Mouse (Mus musculus) spleen, postnatal 4 days (tissue): ENCODE measurements around the gene Sucla2.

ENCODE experiments used
- DNase-seq, 2 experiments: peaks; one replicate each; pipeline ENCODE4 v3.0.0; 2022; ENCODE audit warnings: low spot score in 2 of 2

Sucla2 gene

DNA sequence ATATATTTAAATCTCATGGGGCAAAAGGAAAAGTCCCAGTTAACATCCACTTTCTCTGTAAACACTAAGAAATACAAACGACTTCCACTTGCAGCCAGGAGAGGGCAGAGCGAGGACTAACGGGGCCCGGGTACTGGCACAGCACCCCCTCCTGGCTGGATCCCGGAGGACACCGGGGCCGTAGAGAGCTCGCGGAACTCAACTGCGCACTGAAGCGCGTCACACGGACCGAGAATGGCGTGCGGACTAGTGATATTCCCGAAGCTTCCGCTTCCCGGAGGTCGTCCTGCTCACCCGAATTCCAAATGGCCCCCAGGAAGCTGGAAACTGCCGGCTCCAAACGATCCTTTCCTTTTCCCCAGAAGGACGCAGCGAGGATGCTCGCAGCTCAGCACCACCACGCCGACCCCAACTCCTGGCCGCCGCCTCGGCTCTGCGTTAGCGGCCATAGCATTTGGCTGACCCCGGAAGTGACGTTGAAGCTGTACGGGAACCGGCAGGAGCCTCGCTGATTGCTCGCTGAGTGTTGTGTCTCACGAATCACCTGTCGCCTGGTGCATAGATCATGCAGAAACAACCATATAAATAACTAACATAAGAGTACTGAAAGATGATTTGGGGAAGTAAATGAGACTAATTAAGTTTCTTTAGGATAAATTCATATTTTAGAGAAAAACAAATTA, at the start of gene Sucla2:
TSS of gene Sucla2 (plus strand) at position 554 of the 683 bp plus-strand sequence.
- DNase-seq = peak; percentile 91 to 97

DNA sequence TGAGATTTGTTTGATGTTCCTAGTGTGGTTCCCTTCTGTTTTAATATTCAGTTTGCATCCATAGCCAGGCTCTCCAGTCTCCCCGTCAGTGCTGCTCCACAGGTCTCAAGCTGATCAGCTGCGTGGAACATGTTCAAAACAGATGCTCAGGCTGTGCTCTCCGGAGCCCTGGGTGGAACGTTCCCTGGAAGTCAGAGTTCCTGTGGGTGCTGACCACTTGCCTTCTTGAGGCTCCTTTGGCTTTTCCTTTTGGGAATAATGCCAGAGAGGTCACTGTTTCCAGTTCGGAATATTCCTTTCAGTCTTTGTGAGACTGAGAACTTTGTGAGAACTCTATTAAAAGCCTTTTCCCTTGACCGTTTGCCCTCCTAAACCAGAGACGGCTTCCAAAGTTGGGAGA, 49.6 kb upstream of the Sucla2 start:
- DNase-seq = no peak

DNA sequence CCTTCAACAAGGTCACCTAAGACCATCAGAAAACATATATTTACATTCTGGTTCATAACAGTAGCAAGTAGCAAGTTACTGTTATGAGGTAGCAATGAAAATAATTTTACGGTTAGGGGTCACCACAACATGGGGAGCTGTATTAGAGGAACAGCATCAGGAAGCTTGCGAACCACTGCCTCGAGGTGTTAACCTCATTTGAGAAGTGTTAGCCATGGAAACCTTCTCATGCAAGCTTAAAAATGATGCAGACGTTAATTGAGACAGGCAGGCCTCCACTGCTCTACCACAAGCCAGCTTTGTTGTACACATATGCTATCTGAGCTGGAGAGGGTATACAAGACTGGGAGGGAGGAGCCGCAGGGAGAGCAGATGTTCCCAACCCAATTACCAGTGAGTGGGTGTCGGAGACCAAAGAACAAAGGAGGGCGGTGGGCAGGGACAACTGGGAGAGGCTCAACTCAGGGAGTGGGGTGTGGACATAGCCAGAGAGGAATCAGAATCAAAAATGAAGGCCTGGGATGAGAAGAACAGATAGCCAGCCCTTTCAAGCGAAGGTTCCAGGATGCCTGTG, 48.7 kb upstream of the Sucla2 start:
- DNase-seq = no peak

DNA sequence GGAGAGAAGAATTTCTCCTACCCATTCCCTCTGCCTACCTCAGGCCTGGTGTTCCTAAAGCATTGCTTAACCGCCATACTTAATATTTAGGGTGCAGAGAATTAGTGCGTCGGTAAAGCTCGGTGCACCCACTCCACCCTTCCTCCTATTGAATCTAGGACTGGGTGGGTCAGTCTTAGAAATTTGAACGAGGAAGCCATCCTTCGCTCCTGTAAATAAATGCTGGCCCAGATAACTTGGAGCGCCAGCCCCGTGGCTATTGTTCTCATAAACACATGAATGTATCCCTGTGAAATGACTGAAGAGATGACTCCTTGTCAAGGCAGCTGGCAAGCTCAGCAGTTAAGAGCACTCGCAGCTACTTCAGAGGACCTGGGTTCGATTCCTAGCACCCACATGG, 48.0 kb upstream of the Sucla2 start:
- DNase-seq = no peak

DNA sequence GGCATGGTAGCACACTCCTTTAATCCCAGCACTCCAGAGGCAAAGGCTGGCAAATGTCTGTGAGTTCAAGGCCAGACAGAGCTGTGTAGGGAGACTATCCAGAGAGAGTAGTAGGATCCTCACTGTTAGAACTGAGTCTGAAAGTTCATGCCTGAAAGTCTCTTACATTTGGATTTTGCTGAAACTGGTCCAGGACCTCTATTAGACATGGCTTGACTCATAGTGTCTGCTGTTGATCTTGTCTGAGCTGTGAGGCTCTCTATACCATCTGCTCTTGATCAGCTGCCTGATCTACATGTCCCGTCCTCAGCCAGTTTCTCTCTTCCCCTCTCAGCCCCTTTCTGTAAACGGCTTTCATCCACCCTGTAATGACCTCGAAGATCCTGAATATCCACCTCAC, 46.8 kb upstream of the Sucla2 start:
- no peak for DNase-seq

DNA sequence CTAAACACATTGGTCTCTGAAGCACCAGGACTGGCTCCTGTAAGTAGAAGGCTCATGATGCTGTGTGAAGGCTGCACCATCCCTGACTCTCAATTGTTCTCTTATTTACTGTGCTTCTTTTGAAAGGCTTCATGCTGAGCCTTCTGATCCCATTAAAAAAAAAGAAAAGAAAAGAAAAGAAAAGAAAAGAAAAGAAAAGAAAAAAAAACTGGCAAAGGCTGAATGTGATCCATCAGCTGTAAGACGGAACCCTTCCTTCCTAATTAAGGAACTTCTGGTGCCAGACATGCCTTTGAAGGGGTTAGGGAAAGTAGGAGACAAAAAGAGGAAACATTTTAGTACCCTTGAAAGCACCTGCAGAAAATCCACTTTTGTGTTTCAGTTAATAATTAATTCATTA, 45.3 kb upstream of the Sucla2 start:
- no peak for DNase-seq

DNA sequence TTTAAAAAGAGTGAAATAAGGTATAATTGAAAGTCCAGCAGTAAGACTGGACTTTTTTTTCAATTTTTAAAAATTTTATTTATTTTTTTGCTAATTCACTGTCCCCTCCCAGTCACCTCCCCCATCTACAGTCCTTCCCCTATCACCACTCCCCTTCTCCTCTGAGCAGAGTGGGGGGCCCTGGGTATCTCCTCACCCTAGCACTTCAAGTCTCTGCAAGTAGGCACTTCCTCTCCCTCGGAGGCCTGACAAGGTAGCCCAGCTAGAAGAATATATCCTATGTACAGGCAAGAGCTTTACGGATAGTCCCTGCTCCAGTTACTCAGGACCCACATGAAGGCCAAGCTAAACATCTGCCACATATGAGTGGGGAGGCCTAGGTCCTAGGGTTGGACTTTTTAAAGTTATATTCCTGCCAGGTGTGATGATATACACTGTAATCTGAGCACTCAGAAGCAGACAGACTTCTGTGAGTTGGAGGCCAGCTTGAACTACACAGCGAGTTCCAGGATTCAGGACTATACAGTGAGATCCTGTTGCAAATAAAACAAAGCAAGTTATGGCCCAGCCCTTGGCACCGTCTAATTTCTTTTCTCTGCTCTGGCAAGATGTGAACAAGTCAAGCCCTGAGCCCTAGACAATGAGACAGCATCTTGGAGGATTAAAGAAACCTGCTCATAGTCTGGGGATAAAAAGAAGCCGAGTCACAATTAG, 41.4 kb upstream of the Sucla2 start:
- DNase-seq = no peak

DNA sequence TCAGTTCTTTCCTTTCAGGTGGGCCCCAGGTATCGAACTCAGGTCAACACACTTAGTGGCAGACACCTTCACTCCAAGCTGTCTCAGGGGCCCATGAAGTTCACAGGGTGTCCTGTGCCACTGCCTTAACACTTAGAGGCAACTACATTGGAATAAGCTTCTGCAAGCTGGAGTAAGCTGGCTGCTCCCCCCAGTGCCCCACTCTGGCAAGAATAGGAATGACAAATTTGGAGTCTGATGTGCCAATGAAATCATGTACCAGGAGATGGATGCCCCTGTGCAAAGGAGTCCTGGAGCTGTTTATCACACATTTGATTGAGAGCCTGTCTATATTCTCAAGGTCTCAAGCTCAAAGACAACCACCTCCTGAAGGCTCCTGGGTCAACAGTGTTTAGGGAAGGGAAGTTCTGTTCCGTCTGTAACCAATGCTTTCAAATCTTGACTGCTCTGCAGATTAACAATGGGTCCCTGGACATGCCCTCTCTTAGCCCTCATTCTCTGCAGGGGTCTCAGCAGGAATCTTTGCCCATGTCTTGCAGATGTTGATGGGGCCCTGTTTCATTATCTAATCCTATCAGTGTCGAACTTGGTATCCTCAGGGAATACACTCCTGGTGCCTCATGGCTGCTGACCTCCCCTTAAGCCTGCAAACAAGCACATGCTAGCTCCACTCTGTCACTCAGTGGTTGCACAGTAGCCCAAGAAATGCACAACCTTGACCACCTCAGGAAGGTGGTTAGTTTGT, 40.6 kb upstream of the Sucla2 start:
- no peak for DNase-seq

DNA sequence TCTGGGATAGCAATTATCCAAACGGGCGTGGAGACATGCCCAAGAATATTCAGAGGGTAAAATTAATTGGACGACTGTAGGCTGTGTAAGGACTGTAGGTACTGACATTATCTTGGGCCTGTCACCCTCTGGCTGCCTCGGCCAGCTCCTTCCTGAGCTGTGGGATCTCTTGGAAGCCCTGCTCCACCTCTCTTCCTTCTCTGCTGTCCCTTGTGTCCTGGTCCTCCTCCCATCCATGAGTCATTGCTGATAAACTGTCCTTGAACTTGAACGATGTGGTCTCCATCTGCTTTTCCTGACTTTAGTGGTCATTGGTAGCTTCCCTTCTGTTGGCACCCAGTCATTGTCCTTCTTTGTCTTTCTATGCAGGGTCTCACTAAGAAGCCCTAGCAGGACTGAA, 38.5 kb upstream of the Sucla2 start:
- no peak for DNase-seq

DNA sequence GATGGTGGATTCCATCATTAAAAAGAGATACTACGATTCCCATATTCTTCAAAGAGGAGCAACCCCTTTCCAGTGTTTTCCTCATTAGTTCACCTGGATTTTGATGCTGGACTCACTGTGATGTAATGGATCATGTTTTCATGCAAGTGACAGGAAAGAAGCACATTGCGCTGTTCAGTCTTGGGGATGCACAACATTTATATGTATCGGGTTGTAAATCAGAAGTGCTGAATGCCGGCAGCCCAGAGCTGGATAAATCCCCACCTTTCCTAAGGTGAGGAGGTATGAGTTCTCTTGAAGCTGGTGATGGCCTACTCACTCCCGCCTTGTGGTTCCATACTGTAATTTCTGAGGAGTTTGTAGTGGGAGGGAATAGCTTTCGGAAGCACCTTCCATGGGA, 31.8 kb upstream of the Sucla2 start:
- no peak for DNase-seq

DNA sequence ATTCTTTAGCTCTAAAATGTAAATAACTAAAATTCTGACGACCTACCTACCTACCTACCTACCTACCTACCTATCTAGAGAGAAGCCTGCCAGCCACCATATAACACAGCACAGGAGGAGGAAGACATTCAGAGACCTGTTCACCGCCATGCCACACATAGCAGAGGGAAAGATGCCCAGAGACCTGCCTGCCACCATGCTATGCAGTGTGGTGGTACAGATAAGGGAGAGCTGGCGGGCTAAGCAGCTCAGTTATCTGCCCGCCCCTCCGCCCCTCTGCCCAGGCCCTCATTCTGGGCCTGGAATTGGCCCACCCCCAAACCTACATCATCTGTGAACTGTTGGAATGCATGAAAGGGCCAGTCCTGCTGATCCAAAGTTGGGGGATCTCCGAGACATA, 31.0 kb upstream of the Sucla2 start:
- DNase-seq = no peak

DNA sequence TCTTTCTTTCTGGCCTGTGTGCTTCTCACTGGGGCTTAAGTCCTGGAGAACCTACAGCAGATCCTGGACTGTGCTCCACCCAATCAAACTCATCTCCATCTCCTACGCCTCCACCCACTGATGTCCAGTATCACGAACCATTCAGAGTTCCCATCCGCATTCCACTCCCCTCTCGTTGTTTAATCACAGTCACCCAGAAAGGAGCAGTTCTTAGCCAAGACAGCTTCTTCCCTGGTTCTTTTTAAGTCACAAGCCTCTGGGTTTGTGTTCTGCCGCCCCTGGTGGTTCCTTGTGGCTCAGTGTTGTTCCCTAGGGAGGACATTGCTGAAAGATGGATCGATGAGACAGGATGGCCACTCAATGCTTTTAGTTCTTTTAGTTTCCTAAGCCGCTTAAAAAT, 29.4 kb upstream of the Sucla2 start:
- no peak for DNase-seq

DNA sequence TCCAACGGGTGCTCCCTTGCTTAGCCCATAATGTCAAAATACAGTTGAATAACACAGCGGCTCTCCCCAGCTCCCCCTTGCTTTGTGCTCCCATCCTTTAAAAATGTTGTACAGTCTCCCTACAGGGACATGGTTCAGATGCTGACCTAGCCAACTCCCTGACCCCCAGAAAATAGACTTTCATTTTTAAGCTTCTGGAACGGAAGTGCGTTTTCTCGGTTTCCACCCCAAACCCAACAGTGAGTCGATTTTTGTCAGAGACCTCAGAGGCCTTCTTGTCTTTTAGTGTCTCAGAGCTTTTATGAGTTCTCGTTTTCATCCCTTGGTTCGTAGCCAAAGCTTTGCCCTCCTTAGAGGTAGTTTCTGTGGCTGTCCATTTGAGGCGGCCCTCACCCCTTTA, 23.8 kb upstream of the Sucla2 start:
- DNase-seq = no peak

DNA sequence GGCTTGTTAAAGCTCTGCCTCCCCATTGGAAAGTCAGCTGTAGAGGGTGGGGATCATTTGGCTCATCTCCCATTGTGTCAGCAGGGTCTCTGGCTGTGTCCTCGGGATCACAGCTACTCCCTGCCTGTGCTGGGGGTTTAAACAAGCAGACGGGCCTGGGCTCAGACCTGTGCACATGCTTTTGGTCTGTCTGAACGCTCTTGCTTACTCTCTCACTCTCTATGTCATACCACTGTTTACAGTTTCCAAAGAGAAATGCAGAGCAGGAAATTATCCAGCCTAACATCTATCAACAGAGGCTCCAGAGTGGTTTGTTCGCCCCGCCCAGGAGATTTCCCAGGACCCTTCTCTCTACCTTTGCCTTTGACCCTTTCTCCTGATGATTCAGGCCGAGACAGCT, 23.4 kb upstream of the Sucla2 start:
- DNase-seq = no peak

DNA sequence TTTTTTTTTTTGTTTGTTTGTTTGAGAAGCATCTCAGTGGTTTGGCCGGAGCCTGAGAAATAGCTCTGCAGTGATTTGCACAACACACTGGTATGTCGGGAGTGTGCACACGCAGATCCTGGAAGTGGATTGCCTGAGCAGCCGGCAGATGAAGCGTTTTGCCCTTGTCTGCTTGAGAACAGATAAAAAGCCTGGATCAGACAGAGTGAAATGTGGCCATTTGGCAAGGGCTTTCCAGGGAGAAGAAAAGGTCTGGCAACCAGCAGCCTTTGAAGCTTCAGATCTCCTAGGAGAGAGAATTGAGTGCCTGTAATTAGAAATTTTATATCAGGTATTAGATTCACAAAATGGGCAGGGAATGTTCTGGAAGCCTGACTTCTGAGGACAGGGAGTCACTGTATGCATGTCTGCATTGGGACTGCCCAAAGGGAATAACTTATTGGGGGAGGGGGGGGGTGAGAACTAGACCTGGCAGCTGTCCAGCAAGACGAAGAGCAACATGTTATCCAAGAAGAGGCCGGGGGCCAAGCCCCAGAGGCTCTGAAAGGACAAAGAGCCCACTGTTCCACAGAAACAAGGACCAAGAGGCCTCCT, 22.4 kb upstream of the Sucla2 start:
- DNase-seq = no peak

DNA sequence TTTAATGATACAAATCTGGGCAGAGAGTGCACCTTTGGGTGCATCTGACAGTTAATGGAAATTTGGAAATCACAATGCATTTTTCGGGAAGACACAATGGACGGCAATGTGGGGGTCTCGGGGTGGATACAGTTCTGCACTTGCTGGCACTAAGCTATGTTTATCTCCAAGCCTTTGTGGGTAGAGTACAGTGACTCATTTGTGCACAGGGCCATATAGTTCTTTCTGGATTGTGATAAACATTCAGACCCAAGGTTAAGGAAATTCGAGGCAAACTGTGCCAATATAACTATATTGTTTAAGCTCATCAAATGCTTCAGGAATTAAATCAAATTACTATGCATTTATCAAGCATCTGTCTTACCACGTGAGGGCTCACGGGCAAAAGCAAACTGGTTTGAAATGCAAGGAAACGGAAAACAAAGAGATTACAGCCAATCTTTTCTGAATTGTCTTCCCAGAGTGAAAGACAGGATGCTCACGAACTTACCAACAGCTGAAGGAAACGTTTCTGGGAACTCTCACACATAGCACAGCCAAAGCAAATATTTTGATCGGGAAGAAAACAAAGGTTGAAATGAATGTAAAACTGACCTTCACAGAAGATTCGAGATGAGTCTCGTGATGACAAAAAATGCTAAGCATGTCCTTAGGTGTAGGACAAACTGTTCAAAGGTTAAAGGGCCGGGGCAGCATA, 21.7 kb upstream of the Sucla2 start:
- no peak for DNase-seq

DNA sequence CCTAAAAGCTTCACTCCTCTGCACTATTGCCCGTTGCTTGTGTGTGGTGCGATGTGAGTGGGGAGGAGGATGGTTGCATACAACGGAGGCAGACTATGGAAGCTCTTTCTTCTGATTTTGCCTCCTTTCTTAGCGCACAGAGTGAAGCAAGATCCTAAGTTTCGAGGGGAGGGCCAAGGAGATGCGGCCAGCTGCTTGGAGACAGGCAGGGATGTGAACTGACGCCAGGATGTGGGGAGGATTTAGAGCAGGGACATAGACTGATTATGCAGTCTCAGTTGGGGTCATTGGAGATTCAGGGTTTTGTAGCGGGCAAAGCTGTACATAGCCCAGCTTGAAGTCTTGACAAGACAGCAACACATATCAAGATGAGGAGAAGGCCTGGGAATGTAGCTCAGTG, 18.8 kb upstream of the Sucla2 start:
- DNase-seq = no peak

DNA sequence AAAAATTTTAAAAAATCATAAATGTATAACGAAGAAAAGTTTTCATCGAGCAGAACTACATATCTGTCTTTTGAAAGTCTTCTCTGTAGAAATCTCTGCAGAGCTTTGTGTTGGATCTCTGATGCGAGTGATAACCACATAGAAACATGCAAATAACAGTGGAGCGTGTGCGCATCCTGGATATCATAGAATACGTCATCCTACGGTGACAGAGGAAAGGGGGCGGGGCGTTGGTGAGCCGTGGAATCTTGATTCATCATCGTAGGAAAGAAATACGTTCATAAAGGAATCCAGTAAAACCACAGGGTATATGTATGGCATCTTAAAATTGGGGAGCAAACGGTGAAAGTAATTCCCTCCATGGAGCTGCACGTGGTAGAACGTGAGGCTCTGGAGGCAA, 17.9 kb upstream of the Sucla2 start:
- DNase-seq = no peak

DNA sequence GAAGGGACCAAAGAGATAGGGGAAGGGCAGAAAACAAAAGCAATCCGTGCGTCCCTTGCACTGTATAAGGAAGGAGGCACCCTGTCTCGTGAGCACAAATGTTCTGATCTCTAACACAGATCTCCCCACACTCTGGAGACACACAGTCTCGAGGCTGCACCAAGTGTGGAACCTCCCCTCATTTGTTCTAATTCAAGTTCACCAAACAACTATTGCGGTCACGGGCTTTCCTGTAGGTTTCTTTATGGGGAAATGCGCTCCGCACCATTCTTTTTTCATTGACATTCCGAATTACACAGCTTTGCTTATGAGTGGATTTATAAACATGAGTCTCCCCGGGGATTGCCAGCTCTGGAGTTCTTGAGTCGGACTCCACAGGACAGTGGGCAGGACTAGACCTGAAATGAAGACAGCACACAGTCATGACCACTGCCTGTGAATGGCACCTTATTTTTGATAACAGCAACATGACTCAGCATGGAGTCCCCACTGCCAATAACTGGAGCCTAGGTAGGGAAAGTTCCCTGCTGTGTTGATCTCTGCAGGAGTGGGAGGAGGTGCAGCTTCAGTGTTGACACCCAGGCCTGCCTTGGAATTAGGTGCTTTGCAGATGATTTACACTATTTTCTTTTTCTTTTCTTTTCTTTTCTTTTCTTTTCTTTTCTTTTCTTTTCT, 17.3 kb upstream of the Sucla2 start:
- DNase-seq = no peak

DNA sequence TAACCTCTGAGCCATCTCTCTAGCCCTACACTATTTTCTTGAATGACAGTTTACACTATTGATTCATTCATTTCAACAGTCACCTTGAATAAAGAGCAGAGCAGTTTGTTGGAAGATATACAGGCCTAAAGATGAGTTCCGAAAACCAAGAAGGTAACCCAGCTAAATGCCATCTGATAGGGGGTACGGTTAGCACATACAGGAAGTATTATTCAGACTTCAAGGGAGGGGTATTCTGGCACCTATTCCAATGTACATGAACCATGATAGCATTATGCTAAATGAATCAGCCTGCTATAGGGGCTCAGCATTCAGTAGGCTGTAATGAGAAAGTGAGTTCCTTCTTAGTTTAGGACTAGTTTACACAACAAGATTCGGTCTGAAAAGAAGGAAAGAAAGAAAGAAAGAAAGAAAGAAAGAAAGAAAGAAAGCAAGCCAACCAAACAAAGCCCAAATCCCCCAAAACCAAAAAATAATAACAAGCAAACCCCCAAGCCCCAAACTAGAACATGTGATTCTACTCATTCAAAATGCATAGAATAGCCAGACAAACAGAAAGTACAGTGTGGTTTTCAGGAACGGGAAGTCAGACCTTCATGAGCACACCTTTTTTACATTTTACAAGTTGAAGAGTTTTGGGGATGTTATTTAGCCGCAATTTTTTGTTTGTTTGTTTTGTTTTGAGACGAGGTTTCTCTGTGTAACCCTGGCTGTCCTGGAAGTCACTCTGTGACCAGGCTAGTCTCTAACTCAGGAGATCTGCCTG, 16.3 kb upstream of the Sucla2 start:
- DNase-seq = no peak
